Mouse (Mus musculus): ENCODE data around the gene Acyp2. TPM values are rescaled to one million over a fixed set of nuclear protein-coding genes. Genes with fewer than 3 reads are reported as not detected.

The Acyp2 gene
- polyA plus RNA-seq, 1 experiment from 2014 or later: 50.0 TPM

GRCm38 (mm10) chr11:30560215-30560614 lies 89.2 kb downstream of the Acyp2 start:
- no peak for TF ChIP-seq CTCF (IDR thresholded peaks at IDR 0.05; ENCODE audit: low read depth)
- Histone ChIP-seq H3K36me3 (ENCODE audit: insufficient read depth, low read length) (no peaks in the 10 kb centered on the region), H3K4me2 (ENCODE audit: low read length) (no peak overlapping the region), H3K4me3 (replicated peaks; ENCODE audit: low read depth, low read length) (no peak overlapping the region), H3K4me1 (replicated peaks; ENCODE audit: insufficient read depth, low read length) (no peaks in the 10 kb centered on the region), H3K27me3 (ENCODE audit: insufficient read depth, low read length) (no peaks in the 10 kb centered on the region), H3K9me3 (replicated peaks; ENCODE audit: low read length) (no peaks in the 10 kb centered on the region), H3K9ac (ENCODE audit: low read depth, low read length) (no peak overlapping the region), H3K27ac (0 out of 2 replicates have a peak overlapping the region, but pooled peaks have one; percentile 60)
- DNase-seq (ENCODE audit: low spot score) (peak; percentile 83), ATAC-seq (replicated peaks; ENCODE audit: low FRiP score, low read depth) (no peak)
- WGBS: 52% methylated on average over 1 of the region's 1 CpGs

GRCm38 (mm10) chr11:30553408-30553807 lies 96.0 kb downstream of the Acyp2 start:
- H3K9ac ChIP-seq (ENCODE audit: low read depth, low read length): no peak overlapping the region

GRCm38 (mm10) chr11:30517133-30517532 lies 132.3 kb downstream of the Acyp2 start:
- Histone ChIP-seq H3K27me3 (ENCODE audit: insufficient read depth, low read length) (no peaks in the 10 kb centered on the region), H3K4me1 (replicated peaks; ENCODE audit: insufficient read depth, low read length) (no peaks in the 10 kb centered on the region), H3K9ac (ENCODE audit: low read depth, low read length) (no peak overlapping the region), H3K4me3 (replicated peaks; ENCODE audit: low read depth, low read length) (no peak overlapping the region), H3K9me3 (replicated peaks; ENCODE audit: low read length) (no peaks in the 10 kb centered on the region), H3K4me2 (ENCODE audit: low read length) (no peak overlapping the region), H3K36me3 (ENCODE audit: insufficient read depth, low read length) (no peaks in the 10 kb centered on the region), H3K27ac (no peak overlapping the region)
- ATAC-seq (replicated peaks; ENCODE audit: low FRiP score, low read depth) (no peak), DNase-seq (ENCODE audit: low spot score) (peak; percentile 44)
- 61% methylated on average over 2 of the region's 2 CpGs for WGBS
- TF ChIP-seq CTCF (IDR thresholded peaks at IDR 0.05; ENCODE audit: low read depth): no peak

More at GRCm38 (mm10) chr11:30553408-30553807, 96.0 kb downstream of the Acyp2 start:
- no peak for TF ChIP-seq CTCF (IDR thresholded peaks at IDR 0.05; ENCODE audit: low read depth)
- H3K4me3 ChIP-seq (replicated peaks; ENCODE audit: low read depth, low read length): no peak overlapping the region
- no peaks in the 10 kb centered on the region for H3K36me3 ChIP-seq (ENCODE audit: insufficient read depth, low read length)
- H3K9me3 ChIP-seq (replicated peaks; ENCODE audit: low read length): no peaks in the 10 kb centered on the region
- DNase-seq (ENCODE audit: low spot score) (no peak), ATAC-seq (replicated peaks; ENCODE audit: low FRiP score, low read depth) (no peak)
- H3K27ac ChIP-seq: no peak overlapping the region
- no peaks in the 10 kb centered on the region for H3K4me1 ChIP-seq (replicated peaks; ENCODE audit: insufficient read depth, low read length)
- H3K4me2 ChIP-seq (ENCODE audit: low read length): no peak overlapping the region
- WGBS: 97% methylated on average over 1 of the region's 1 CpGs
- H3K27me3 ChIP-seq (ENCODE audit: insufficient read depth, low read length): no peaks in the 10 kb centered on the region

GRCm38 (mm10) chr11:30508178-30508577 lies 141.2 kb downstream of the Acyp2 start:
- H3K36me3 ChIP-seq (ENCODE audit: insufficient read depth, low read length): no peaks in the 10 kb centered on the region
- DNase-seq (ENCODE audit: low spot score) (no peak), ATAC-seq (replicated peaks; ENCODE audit: low FRiP score, low read depth) (no peak)
- no peaks in the 10 kb centered on the region for H3K9me3 ChIP-seq (replicated peaks; ENCODE audit: low read length)
- H3K27ac ChIP-seq: no peak overlapping the region
- no peak overlapping the region for H3K4me3 ChIP-seq (replicated peaks; ENCODE audit: low read depth, low read length)
- H3K4me2 ChIP-seq (ENCODE audit: low read length): no peak overlapping the region
- no peak for TF ChIP-seq CTCF (IDR thresholded peaks at IDR 0.05; ENCODE audit: low read depth)
- H3K9ac ChIP-seq (ENCODE audit: low read depth, low read length): no peak overlapping the region
- H3K27me3 ChIP-seq (ENCODE audit: insufficient read depth, low read length): no peaks in the 10 kb centered on the region
- H3K4me1 ChIP-seq (replicated peaks; ENCODE audit: insufficient read depth, low read length): no peaks in the 10 kb centered on the region
- WGBS: 87% methylated on average over 4 of the region's 4 CpGs

GRCm38 (mm10) chr11:30498738-30499355 lies 150.5 kb downstream of the Acyp2 start:
- no peak overlapping the region for H3K4me2 ChIP-seq (ENCODE audit: low read length)
- WGBS: 77% methylated on average over 3 of the region's 3 CpGs
- no peak for TF ChIP-seq CTCF (IDR thresholded peaks at IDR 0.05; ENCODE audit: low read depth)
- no peak overlapping the region for H3K9ac ChIP-seq (ENCODE audit: low read depth, low read length)
- no peaks in the 10 kb centered on the region for H3K4me1 ChIP-seq (replicated peaks; ENCODE audit: insufficient read depth, low read length)
- no peak overlapping the region for H3K27ac ChIP-seq
- H3K36me3 ChIP-seq (ENCODE audit: insufficient read depth, low read length): no peaks in the 10 kb centered on the region
- no peaks in the 10 kb centered on the region for H3K9me3 ChIP-seq (replicated peaks; ENCODE audit: low read length)
- DNase-seq (ENCODE audit: low spot score) (no peak), ATAC-seq (replicated peaks; ENCODE audit: low FRiP score, low read depth) (no peak)
- H3K4me3 ChIP-seq (replicated peaks; ENCODE audit: low read depth, low read length): no peak overlapping the region
- H3K27me3 ChIP-seq (ENCODE audit: insufficient read depth, low read length): no peaks in the 10 kb centered on the region

GRCm38 (mm10) chr11:30497151-30497550 lies 152.2 kb downstream of the Acyp2 start:
- H3K4me1 ChIP-seq (replicated peaks; ENCODE audit: insufficient read depth, low read length): no peaks in the 10 kb centered on the region
- TF ChIP-seq CTCF (IDR thresholded peaks at IDR 0.05; ENCODE audit: low read depth): no peak
- no peaks in the 10 kb centered on the region for H3K36me3 ChIP-seq (ENCODE audit: insufficient read depth, low read length)
- no peaks in the 10 kb centered on the region for H3K27me3 ChIP-seq (ENCODE audit: insufficient read depth, low read length)
- no peak overlapping the region for H3K4me3 ChIP-seq (replicated peaks; ENCODE audit: low read depth, low read length)
- H3K9me3 ChIP-seq (replicated peaks; ENCODE audit: low read length): no peaks in the 10 kb centered on the region
- no peak for DNase-seq (ENCODE audit: low spot score)
- no peak overlapping the region for H3K4me2 ChIP-seq (ENCODE audit: low read length)
- ATAC-seq (replicated peaks; ENCODE audit: low FRiP score, low read depth): no peak
- H3K9ac ChIP-seq (ENCODE audit: low read depth, low read length): no peak overlapping the region
- no peak overlapping the region for H3K27ac ChIP-seq
- WGBS: 57% methylated on average over 2 of the region's 2 CpGs

All from kidney, postnatal 0 days (tissue).